Mouse (Mus musculus): ENCODE measurements around the gene Smad3.

DNA sequence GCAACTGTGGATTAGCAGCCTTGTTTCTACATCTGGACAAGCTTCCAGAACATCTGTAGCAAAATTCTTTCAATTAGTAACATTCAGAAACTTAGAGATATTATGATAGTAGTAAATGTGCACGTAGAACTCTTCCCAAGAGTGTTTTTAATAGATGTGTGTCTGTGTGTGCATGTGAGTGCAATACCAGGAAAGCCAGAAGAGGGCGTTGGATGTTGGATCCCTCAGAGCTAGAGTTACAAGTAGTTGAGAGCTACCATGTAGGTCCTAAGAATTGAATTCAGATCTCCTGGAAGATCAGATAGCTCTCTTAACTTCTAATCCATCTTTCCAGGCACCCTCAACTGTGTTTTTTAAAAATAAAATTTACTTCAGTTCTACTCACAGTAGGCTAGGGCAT lies 151.2 kb downstream of the Smad3 start:
- no peak for TF ChIP-seq CTCF (IDR thresholded peaks at IDR 0.05; ENCODE audit: insufficient read depth, low read depth, low read length)
- no peak for TF ChIP-seq POLR2A (IDR thresholded peaks at IDR 0.05; ENCODE audit: insufficient read depth, low read depth, low read length)
